Mouse (Mus musculus): ENCODE results near the gene Elf4.

DNA sequence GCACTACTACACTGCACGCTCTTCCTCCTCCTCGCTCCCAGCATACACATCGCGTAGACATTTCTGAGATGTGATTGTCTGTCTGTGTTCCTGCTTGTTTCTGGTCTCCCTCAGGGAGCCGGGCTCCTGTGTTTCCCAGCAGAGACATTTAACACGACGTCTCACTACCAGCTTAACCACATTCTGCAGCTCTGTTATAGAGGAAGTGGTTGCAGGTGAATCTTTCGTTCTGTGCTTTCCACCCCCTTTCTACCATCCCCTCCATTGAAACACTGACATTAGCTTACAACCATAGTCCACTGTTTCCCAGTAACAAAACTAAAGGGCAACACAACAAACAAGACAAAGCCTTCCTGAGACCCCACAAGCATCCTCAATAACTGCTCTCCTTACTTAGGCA is 30.8 kb upstream of the Elf4 start:
- TF ChIP-seq JUN (IDR thresholded peaks at IDR 0.05; ENCODE audit: insufficient read depth, low read depth, low read length) (no peak), EP300 (IDR thresholded peaks at IDR 0.05; ENCODE audit: low read length) (no peak), CTCF (conservative IDR thresholded peaks at IDR 0.05 in 1 of 2, IDR thresholded peaks at IDR 0.05 in 1 of 2; ENCODE audit: low read depth in 2 of 2, low read length in 2 of 2) (no peak), USF1 (IDR thresholded peaks at IDR 0.05; ENCODE audit: low read depth, low read length) (no peak), ELF1 (IDR thresholded peaks at IDR 0.05; ENCODE audit: low read depth, low read length) (no peak), MAX (IDR thresholded peaks at IDR 0.05; ENCODE audit: low read length) (no peak), USF2 (conservative IDR thresholded peaks at IDR 0.05; ENCODE audit: low read depth, low read length) (no peak)
